Mouse (Mus musculus): Measurements from ENCODE around the gene F10. TPM values are rescaled to one million over a fixed set of nuclear protein-coding genes. Genes with fewer than 3 reads are reported as not detected.

Gene F10
- polyA plus RNA-seq (2016; fragmentation: Nextera tagmentation; extraction: Ambion mirVana), result 2.7 and 2.8 TPM in 2 replicates

DNA sequence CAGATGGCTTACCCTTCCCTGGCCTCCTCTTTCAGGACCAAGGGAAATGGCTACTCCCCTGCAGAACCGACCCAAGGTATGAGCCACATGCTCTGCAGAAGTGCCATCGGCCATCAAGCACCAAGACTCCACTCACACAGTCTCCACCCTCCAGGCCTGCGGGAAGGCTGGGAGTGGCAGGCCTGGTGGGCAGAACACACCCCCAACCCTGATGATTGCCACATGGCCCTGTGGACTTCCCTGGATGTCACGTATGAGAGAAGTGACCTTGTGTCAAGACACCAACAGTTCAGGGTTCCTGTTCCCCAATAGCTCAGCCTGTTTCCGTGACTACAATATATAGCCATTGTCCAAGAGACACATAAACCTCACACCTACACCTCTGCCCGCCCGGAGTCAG is at the start of gene F10:
Gene F10, plus strand, starts transcription at position 294 of the 400 bp plus-strand sequence.
- Histone ChIP-seq H3K27ac (ENCODE audit: poor library complexity, severe bottlenecking) (peak within 1 kb of the TSS; percentile 49), H3K9ac (no peak within 1 kb of the TSS), H3K4me1 (replicated peaks) (peaks cover 41% of the 10 kb centered on the region), H3K4me3 (no peak within 1 kb of the TSS), H3K36me3 (no peaks in the 10 kb centered on the region), H3K9me3 (replicated peaks) (no peaks in the 10 kb centered on the region), H3K27me3 (replicated peaks) (no peaks in the 10 kb centered on the region), H3K4me2 (no peak within 1 kb of the TSS)
- no peak for ATAC-seq (ENCODE audit: insufficient number of reproducible peaks, low FRiP score)
- 58% methylated on average over 7 of the region's 7 CpGs for WGBS

DNA sequence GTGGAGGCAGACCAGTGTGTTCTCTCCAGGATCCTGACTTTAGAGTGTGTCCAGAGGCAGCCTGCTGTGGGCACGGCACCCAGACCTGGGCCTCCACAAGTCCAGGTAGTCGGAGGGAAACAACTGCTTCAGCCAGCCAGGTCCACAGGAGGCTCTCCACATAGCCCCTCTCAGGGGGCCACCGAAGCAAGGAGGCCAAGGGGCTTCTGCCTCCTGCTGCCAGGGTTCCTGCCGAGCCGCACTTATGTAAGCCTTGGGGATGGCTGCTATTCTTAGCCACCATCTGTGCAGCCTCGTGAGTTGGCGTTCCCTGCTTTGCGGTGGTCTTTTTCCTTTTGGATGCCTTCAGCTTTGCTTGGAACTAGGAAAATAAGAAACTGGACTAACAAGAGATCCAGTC is 49.5 kb upstream of the F10 start:
- no peak for ATAC-seq (ENCODE audit: insufficient number of reproducible peaks, low FRiP score)
- Histone ChIP-seq H3K4me1 (replicated peaks) (peaks cover 13% of the 10 kb centered on the region), H3K27me3 (replicated peaks) (no peaks in the 10 kb centered on the region), H3K4me3 (no peak overlapping the region), H3K27ac (ENCODE audit: poor library complexity, severe bottlenecking) (no peak overlapping the region), H3K9me3 (replicated peaks) (peaks cover under 1% of the 10 kb centered on the region; the same call in 1 of the 2 replicates), H3K9ac (0 out of 2 replicates have a peak overlapping the region, but pooled peaks have one; percentile 32), H3K4me2 (no peak overlapping the region), H3K36me3 (no peaks in the 10 kb centered on the region)
- 53% methylated on average over 8 of the region's 8 CpGs for WGBS

DNA sequence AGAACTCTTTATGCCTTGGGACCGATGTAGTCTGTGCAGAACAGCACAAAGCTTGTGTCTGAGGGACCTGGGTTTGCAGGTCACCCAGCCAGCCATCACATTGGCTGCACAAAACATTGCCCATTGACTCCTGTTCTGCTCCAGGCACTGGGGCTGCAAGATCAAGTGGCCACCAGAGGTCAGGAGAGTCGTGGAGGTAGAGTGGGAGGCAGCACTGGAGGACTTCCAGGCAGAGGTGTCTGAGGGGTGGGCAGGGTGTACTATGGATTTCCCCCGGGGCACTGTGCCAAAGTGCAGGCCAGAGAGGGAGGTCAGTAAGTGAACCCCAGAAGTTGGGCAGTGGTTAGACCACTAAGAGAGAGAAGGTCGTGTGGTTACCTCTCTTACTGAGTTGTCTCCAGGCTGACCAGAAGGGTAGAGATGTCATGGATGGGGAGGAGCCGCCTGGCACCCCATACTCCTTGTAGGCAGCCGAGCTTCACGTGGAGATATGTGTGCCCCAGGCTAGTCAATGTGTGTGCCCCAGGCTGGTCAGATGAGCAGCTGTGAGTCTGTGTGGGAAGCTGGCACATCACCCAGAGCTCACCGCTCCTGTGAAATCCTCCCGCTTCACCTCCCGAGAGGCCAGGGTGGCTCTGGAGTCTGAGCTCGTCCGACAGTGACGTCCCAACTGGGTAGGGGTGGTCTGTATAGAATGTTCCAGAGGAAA is 48.2 kb upstream of the F10 start:
- 63% methylated on average over 13 of the region's 13 CpGs for WGBS
- H3K36me3 ChIP-seq, result no peaks in the 10 kb centered on the region
- H3K9me3 ChIP-seq (replicated peaks), result no peaks in the 10 kb centered on the region
- H3K27ac ChIP-seq (ENCODE audit: poor library complexity, severe bottlenecking), result no peak overlapping the region
- no peak for ATAC-seq (ENCODE audit: insufficient number of reproducible peaks, low FRiP score)
- H3K4me2 ChIP-seq, result no peak overlapping the region
- H3K27me3 ChIP-seq (replicated peaks), result no peaks in the 10 kb centered on the region
- no peak overlapping the region for H3K4me3 ChIP-seq
- peaks cover 19% of the 10 kb centered on the region for H3K4me1 ChIP-seq (replicated peaks)
- H3K9ac ChIP-seq, result no peak overlapping the region

DNA sequence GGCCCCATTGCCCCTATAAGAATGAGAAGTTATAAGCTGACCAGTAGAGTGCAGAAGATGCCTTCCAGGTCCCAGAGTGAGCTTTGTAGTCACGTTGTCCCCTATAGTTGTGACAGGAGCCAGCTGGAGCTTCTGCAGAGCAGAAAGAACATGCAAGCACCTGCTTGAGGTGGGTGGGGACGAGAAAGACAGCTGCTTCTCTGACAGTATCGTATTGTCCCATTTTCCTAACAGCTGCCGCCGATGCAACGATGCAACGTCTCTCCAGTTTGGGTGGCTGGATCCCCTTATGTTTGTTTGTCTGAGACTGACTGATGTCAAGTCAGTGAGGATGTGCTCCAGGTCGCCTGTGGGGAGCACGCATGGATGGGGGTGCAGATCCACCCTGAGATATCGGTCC is 45.7 kb upstream of the F10 start:
- Histone ChIP-seq H3K27ac (ENCODE audit: poor library complexity, severe bottlenecking) (no peak overlapping the region), H3K9me3 (replicated peaks) (no peaks in the 10 kb centered on the region), H3K4me1 (replicated peaks) (peaks cover 22% of the 10 kb centered on the region), H3K36me3 (no peaks in the 10 kb centered on the region), H3K27me3 (replicated peaks) (no peaks in the 10 kb centered on the region), H3K4me3 (no peak overlapping the region), H3K4me2 (no peak overlapping the region), H3K9ac (no peak overlapping the region)
- WGBS, result 85% methylated on average over 10 of the region's 10 CpGs
- no peak for ATAC-seq (ENCODE audit: insufficient number of reproducible peaks, low FRiP score)

DNA sequence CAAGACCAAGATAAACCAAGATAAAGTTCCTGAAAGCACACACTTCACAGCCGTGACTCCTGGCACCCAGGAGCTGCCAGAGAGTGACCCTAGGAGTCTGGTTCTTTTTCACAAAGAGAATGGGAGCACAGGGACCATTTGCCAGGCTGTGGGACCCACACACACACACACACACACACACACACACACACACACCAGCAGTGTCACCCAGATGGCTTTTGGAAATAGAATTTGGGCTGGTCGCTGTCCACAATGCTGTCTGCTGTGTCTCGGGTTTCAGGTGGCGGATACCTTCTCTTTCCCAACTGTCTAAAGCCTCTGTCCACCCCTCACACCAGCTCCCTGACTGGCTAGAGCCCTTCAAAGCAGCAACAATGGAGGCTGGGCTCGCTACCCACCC is 42.6 kb upstream of the F10 start:
- H3K27ac ChIP-seq (ENCODE audit: poor library complexity, severe bottlenecking), result no peak overlapping the region
- H3K9ac ChIP-seq, result no peak overlapping the region
- H3K4me1 ChIP-seq (replicated peaks), result peaks cover 34% of the 10 kb centered on the region
- no peak for ATAC-seq (ENCODE audit: insufficient number of reproducible peaks, low FRiP score)
- 69% methylated on average over 5 of the region's 5 CpGs for WGBS
- no peaks in the 10 kb centered on the region for H3K9me3 ChIP-seq (replicated peaks)
- H3K27me3 ChIP-seq (replicated peaks), result no peaks in the 10 kb centered on the region
- H3K36me3 ChIP-seq, result no peaks in the 10 kb centered on the region
- no peak overlapping the region for H3K4me2 ChIP-seq
- H3K4me3 ChIP-seq, result no peak overlapping the region

DNA sequence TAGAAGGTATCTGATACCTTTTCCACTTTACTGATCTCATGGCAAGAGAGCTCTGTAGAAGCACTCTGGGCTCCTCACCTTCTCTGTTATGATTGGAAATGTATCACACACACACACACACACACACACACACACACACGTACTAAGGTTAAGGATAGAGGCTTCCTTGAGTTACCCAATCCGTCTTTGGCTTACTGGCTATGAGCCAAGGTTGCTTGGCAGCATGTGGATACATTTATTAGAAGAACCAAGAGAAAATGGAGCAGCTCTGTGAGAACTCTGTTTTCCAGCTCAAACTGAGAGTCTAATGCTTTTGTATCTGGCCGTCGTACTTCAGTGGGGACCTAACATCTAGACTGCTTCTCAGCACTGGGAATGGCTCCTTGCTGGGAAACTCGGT is 41.6 kb upstream of the F10 start:
- Histone ChIP-seq H3K27ac (ENCODE audit: poor library complexity, severe bottlenecking) (no peak overlapping the region), H3K36me3 (no peaks in the 10 kb centered on the region), H3K9ac (no peak overlapping the region), H3K9me3 (replicated peaks) (no peaks in the 10 kb centered on the region), H3K4me3 (no peak overlapping the region), H3K27me3 (replicated peaks) (no peaks in the 10 kb centered on the region), H3K4me2 (no peak overlapping the region), H3K4me1 (replicated peaks) (peaks cover 34% of the 10 kb centered on the region)
- 76% methylated on average over 5 of the region's 5 CpGs for WGBS
- ATAC-seq (ENCODE audit: insufficient number of reproducible peaks, low FRiP score), result no peak

DNA sequence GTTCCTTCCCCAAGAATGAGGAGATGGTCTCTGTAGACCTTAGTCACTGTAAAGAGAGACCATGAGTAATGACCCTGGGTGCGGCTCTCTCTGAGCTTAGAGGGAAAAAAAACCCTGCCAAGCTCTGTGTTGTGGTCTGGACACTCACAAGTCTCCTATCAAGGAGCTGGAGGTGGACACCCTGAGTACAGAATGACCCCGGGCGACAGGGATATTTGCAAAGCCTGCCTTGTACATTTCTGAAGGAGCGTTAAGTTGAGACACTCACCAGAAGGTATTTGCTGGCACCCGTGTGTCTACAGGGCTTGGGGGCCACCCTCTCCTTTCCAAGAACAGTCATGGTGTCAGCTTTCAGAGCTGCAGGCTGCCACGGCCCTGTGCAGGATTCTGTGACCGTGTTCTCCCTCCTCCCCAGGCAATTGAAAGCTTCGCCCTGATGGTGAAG is 40.3 kb upstream of the F10 start:
- Histone ChIP-seq H3K9ac (no peak overlapping the region), H3K4me1 (replicated peaks) (peaks cover 40% of the 10 kb centered on the region)

DNA sequence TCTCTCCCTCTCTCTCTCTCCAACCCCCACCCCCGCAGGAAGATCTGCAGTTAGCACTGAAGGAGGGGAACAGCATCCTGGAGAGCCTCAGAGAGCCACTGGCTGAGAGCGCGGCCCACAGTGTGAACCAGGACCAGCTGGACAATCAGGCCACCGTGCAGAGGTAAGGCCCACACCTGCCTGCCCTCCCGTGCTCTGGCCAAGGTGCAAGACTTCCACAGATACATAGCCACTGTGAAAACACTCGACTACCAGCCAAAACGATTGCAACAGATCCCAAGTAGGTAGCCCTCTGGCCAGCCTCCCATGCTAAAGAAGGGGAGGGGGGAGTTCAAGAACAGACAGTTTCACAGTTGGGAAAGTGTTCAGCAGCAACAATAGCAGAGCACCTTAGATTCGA is 38.8 kb upstream of the F10 start:
- H3K4me3 ChIP-seq, result no peak overlapping the region
- no peak overlapping the region for H3K27ac ChIP-seq (ENCODE audit: poor library complexity, severe bottlenecking)
- no peaks in the 10 kb centered on the region for H3K27me3 ChIP-seq (replicated peaks)
- no peaks in the 10 kb centered on the region for H3K9me3 ChIP-seq (replicated peaks)
- H3K9ac ChIP-seq, result no peak overlapping the region
- no peak for ATAC-seq (ENCODE audit: insufficient number of reproducible peaks, low FRiP score)
- H3K4me1 ChIP-seq (replicated peaks), result peaks cover 31% of the 10 kb centered on the region
- 0 out of 2 replicates have a peak, but pooled peaks cover 8% of the 10 kb centered on the region for H3K36me3 ChIP-seq
- no peak overlapping the region for H3K4me2 ChIP-seq
- 68% methylated on average over 7 of the region's 8 CpGs for WGBS

More for the DNA sequence above, 40.3 kb upstream of the F10 start:
- H3K9me3 ChIP-seq (replicated peaks), result no peaks in the 10 kb centered on the region
- WGBS, result 28% methylated on average over 8 of the region's 8 CpGs
- no peaks in the 10 kb centered on the region for H3K27me3 ChIP-seq (replicated peaks)
- no peak overlapping the region for H3K4me3 ChIP-seq
- ATAC-seq (ENCODE audit: insufficient number of reproducible peaks, low FRiP score), result no peak
- peak overlapping the region; percentile 7; the same call in 1 of the 2 replicates for H3K4me2 ChIP-seq
- H3K27ac ChIP-seq (ENCODE audit: poor library complexity, severe bottlenecking), result peak overlapping the region; percentile 69; the same call in 1 of the 2 replicates
- H3K36me3 ChIP-seq, result 0 out of 2 replicates have a peak, but pooled peaks cover 5% of the 10 kb centered on the region

DNA sequence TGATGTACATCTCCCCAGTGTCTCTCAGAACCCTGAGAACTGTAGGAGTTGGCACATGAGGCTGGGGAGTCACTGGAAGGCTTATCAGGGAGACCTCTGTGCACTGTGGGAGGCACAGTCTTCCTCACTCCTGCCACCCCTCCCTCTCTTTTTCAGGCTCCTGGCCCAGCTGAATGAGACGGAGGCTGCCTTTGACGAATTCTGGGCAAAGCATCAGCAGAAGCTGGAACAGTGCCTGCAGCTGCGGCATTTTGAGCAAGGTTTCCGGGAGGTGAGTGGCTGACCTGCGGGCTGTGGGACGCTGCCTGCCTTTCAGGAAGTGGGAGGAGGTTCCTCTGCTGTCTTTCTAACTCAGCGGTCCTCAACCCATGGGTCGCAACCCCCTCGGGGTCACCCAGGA is 37.3 kb upstream of the F10 start:
- no peak overlapping the region for H3K4me3 ChIP-seq
- H3K27me3 ChIP-seq (replicated peaks), result no peaks in the 10 kb centered on the region
- H3K4me1 ChIP-seq (replicated peaks), result peaks cover 31% of the 10 kb centered on the region
- no peak overlapping the region for H3K9ac ChIP-seq
- 63% methylated on average over 9 of the region's 9 CpGs for WGBS
- H3K27ac ChIP-seq (ENCODE audit: poor library complexity, severe bottlenecking), result no peak overlapping the region
- no peaks in the 10 kb centered on the region for H3K9me3 ChIP-seq (replicated peaks)
- ATAC-seq (ENCODE audit: insufficient number of reproducible peaks, low FRiP score), result no peak
- 0 out of 2 replicates have a peak, but pooled peaks cover 8% of the 10 kb centered on the region for H3K36me3 ChIP-seq
- H3K4me2 ChIP-seq, result no peak overlapping the region

DNA sequence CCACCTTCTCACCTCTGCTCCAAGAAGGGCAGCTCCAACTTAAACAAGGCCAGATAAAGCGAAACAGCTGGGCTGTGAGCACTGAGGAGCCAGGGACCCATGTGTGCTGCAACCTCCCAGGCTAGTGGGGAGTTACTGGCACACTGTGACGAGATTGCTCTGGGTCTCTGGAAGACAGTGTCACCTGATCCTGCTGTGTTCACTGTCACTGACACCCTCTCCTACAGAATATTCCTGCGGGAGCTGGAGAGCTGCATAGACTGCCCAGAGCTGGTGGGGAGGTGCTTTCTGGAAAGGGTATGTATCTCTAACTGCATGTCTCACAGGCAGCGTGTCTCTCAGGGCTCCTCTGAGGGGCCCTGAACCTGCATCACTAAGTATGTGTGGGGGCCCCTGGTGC is 29.6 kb upstream of the F10 start:
- Histone ChIP-seq H3K36me3 (peaks cover 15% of the 10 kb centered on the region), H3K9me3 (replicated peaks) (peaks cover 9% of the 10 kb centered on the region; the same call in 1 of the 2 replicates), H3K27me3 (replicated peaks) (no peaks in the 10 kb centered on the region), H3K27ac (ENCODE audit: poor library complexity, severe bottlenecking) (peak overlapping the region; percentile 31; the same call in 1 of the 2 replicates), H3K4me1 (replicated peaks) (peaks cover 11% of the 10 kb centered on the region; the same call in 1 of the 2 replicates), H3K9ac (no peak overlapping the region), H3K4me2 (no peak overlapping the region), H3K4me3 (no peak overlapping the region)
- peak; percentile 55; the same call in 1 of the 2 replicates for ATAC-seq (ENCODE audit: insufficient number of reproducible peaks, low FRiP score)
- WGBS, result 33% methylated on average over 4 of the region's 4 CpGs

DNA sequence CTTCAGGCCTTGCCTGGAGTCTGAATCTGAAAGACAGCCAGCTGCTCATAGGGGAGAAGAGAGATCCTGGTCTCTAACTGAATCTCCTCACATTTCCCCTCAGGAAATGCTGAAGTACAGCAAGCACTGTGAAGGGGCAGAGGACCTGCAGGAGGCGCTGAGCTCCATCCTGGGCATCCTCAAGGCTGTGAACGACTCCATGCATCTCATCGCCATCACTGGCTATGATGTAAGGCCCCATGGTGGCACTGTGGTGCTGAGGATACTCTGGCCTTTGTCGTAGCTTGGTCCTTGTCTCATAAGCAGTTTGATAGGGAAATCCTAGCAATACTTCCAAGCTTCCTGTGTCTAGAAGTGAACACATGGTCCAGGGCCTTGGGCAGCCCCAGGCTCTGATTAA is 26.8 kb upstream of the F10 start:
- WGBS, result 46% methylated on average over 4 of the region's 4 CpGs
- no peak overlapping the region for H3K4me3 ChIP-seq
- peaks cover 9% of the 10 kb centered on the region; the same call in 1 of the 2 replicates for H3K9me3 ChIP-seq (replicated peaks)
- H3K4me2 ChIP-seq, result no peak overlapping the region
- no peak overlapping the region for H3K9ac ChIP-seq
- no peak for ATAC-seq (ENCODE audit: insufficient number of reproducible peaks, low FRiP score)
- no peaks in the 10 kb centered on the region for H3K27me3 ChIP-seq (replicated peaks)
- no peak overlapping the region for H3K27ac ChIP-seq (ENCODE audit: poor library complexity, severe bottlenecking)
- H3K4me1 ChIP-seq (replicated peaks), result peaks cover 12% of the 10 kb centered on the region; the same call in 1 of the 2 replicates
- peaks cover 23% of the 10 kb centered on the region for H3K36me3 ChIP-seq
